Mouse (Mus musculus): ENCODE measurements around the gene Col5a1. TPM values are rescaled to one million over a fixed set of nuclear protein-coding genes. Genes with fewer than 3 reads are reported as not detected.

The Col5a1 gene
- total RNA-seq, 2 experiments from 2014 or later = 35.4 to 46.1 TPM

DNA sequence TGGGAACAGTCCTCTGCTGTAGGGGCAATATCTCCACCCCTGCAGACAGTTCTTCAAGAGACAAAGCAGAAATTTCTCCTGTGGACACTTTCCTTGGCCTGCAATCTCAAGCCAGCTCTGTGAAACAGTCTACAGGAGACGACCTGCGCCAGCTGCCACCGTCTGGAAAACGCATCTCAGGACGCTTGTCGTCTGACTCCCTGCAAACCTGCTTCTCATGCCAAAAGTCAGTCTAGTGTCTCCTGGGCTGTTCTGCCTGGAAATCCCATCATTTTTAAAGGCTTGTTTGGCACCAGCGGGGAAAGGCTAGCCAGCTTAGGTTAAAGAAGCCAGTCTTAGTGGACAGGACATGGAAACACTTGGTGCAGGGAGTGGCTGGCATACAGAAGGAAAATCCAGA, 2.9 kb upstream of the Col5a1 start:
- intact Hi-C loops (cut with DNase I) = loop anchor here (10.0 kb wide), 1 partner anchor 338 kb away; no protein-coding TSS in a partner anchor
- DNase-seq = no peak

DNA sequence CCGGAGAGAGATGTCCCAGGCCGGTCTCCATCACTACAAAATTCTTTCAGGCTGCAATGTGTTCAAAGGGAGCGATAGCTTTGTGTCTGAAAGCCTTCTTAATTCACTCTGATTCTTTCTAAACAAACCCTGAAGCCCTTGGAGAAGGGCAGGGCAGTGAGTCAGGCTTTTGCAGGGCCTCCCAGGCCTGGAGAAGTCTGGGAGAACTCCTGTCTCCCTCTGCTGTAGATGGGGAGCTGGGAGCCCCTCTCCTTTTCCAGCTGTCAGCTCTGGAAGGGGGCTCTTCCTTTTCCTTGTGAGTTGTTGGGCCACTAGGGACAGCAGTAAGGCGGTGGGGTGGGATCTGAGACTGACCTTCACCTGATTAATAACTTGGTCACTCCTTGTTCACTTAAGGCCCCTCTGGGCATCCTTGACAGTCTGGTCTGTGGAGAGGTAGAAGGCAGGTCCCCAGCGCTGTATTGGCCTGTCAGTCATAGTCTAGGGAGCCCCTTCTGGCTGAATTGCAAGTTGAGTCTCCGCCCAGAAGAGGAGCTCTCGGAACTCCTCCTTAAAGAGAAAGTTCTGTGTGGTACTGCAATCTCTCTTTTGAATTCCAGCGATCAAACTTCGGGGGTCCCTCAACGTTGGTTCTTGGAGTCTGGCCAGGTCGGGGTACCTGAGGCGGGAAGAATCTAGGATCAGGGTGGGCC, 623 bp upstream of the Col5a1 start:
- peak in 1 of 2 experiments; percentile 47 for DNase-seq
- intact Hi-C loops (cut with DNase I) = loop anchor here (10.0 kb wide), 1 partner anchor 341 kb away; no protein-coding TSS in a partner anchor

DNA sequence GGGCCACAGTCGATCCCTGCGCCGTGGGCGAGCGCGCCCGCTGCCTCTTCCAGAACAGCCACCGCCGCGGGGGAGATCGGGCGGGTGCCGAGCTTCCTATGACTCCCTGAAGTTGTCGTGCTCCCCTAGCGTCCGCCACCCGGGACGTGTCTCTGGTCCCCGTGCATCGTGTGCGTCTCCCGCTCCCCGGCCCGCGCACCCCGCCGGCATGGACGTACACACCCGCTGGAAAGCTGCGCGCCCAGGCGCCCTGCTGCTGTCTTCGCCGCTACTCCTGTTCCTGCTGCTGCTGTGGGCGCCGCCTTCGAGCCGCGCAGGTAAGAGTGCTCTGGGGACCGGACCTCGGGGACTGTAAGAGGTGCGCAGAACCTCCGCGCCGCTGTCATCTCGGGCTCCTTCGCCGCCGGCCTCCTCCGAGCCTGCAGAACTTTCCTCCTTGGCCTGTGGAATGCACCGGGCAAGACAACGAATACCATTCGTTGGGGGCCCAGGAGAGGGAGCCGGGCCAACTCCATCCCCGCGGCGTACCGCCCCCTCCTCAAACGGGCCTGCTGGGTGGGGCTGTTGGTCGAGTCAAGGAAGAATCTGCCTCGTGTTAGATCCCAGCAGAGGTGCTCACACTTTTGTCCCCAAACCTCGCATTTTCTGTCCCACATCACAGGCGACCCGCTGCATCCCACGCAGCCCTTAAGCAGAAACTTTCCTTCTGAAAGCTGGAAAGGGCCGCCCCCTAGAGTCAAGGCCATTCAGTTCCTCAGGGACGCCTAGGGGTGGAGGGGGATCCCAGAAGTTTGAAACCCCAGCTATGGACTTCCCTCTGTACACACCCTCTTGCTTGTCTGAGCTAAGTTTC, 609 bp downstream of the Col5a1 start:
- intact Hi-C loops (cut with DNase I) = loop anchor here (1.0 to 10.0 kb wide), 2 partner anchors 115 to 342 kb away; no protein-coding TSS in a partner anchor

DNA sequence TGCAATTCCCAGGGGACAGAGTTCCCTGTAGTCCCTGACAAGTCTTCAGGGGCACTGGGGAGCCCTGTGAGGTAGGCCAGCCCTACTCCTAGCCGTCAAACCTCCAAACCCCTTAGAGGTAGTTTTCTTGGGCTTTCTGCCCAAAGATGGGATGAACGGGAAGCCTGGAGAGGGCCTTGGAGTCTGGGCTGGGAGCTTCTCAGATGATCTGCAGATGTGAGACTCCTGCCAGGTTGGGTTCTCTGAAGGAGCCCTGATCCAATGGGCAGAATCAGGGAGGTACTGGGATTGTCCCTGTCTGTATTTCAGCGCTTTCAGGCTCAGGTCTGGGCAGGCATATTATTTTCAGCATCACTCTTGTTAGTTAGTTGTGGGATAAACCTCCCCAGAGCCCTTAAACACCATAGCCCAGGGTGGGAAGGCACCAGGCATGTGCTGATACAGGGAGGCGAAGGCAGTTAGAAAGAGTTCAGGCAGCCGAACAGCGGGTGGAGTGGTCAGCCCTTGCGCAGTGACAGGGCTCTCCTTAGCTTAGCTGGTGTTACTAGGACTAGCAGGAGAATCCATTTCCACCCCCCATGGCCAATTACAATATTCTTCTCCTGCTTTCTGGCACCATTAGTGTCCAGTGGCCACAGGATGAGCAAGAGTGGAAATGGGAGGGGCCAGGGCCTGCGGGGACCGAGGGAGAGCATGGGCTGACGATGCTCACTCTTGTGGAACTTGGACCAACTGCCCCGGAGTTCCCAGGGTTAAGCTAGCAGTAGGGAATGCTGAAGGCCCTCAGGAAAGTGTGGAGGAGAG, 1.4 kb downstream of the Col5a1 start:
- intact Hi-C loops (cut with DNase I) = loop anchor here (1.0 to 10.0 kb wide), 2 partner anchors 115 to 343 kb away; no protein-coding TSS in a partner anchor
- peak in 1 of 2 experiments; percentile 40 for DNase-seq

More for the DNA sequence above, 609 bp downstream of the Col5a1 start:
- peak in 1 of 2 experiments; percentile 47 for DNase-seq

DNA sequence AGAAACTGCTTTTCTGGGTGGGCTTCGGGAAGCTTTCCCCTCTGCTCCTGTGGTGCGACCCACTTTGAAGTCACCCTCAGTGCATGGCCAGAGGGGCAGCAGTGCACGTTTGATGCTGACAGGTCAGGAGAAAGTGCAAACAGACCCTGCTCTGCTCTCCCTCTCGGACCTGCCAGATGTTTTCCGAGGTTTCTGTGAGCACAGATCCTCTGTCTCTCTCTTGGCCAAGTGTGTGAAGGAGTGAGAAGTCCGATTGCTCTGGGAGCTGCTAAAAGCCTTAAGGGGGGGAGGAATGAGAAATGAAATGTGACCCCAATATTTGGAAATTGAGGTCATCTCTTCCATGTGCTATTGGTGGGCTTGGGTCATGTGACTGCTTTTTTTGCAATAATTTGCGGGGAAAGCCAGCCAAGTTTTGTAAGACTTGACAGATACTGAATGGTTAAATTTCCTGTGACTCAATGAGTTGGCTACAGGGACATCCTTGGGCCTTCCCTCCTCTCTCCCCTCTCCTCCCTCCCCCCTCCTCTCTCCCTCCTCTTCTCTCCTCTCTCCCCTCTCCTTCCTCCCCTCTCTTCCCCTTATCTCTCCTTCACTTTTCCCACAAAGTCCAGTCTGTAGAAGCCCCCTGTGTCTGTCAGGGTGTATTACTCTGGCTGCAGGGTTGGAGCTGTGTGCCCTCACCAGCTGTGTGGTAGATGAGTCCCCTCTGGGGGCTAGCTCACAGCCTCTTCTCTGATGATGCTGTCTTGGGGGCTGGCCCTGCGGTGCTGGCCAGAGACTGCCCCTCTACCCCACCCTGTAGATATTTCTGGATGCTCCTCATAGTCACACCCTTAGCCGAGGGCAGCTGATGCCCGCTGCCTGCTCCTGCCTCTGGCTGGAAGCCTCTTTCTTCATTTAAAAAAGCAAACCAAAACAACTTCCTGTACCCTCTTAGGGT, 2.6 kb downstream of the Col5a1 start:
- DNase-seq = no peak

DNA sequence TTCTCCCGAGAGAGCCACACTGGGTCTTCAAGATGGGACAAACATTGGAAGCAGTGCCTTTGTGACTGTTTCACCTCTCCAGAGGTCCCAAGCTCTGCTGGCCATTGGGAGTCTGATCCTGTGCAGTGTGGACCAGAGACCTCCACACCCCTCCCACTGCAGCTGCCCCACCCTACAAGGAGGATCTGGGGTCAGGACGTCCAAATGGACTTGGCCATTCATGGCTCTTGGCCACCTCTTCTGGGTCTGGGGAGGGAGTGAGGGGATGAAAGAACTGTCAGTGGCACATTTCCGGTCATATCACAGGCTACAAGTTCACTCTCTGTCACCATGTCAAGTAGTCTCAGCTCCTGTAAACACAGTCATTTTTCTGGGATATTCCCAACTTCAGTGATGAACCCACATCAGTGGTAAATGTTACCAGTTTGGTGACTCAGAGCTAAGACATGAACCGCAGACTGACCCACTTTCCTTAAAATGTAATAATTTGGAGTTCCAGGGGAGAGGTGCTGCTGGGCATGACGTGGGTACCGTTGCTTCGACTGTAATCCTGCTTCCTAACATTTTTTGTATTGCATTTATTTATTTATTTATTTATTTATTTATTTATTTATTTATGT, 5.8 kb downstream of the Col5a1 start:
- intact Hi-C loops (cut with DNase I) = no loop called here
- DNase-seq = no peak

More for the DNA sequence above, 2.6 kb downstream of the Col5a1 start:
- intact Hi-C loops (cut with DNase I) = loop anchor here (10.0 kb wide), 1 partner anchor 344 kb away; no protein-coding TSS in a partner anchor

DNA sequence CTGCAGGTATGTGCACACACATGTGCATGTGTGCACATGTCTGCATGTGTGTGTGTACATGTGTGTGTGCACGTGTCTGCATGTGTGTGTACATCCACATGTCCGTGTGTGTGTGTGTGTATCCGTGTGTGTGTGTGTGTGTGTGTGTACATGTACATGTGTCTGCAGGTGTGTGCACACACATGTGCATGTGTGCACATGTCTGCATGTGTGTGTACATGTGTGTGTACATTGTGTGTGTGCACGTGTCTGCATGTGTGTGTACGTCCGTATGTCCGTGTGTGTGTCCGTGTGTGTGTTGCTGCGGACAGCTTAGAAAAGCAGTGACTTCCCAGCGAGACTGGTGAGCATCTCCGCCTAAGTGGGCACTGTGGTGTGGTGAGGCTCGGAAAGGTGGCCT, 6.8 kb downstream of the Col5a1 start:
- no peak for DNase-seq
- intact Hi-C loops (cut with DNase I) = no loop called here

DNA sequence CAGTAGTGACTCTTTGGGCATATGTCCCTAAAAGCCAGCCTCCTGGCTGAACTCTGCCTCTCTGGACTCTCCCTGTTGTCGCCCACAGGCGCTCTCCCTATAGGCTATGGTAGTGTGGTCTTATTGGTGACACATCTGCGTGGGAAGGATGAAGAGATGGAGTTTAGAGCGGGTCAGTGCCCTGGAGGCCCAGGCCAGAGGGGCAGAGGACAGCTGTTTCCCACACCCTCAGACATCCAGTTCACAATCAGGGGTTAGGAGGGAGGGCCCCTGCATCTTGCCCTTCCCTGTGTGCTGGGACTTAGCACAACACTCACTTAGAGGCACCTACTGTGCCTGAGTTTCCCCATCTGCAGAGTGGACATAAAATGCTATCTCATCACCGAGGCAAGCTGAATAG, 8.8 kb downstream of the Col5a1 start:
- DNase-seq = no peak
- intact Hi-C loops (cut with DNase I) = no loop called here

DNA sequence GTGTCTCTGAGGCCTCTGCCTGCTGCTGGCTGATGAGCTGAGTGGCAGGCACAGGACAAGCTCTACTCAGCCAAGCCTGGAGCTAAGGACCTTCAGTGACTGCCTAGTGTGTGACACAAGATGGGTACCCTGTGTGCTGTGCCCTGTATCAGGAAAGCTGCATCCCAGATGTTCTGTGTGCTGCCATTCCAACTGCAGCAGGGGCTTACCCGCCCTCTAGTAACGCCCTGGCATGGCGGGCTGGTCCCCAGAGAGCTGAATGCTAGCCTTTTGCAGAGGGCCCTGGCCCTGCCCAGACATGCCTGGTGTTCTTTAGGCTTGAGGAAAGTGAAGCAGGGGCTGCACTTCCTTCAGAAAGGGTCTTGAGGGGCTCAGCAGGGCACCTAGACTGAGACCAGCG, 9.4 kb downstream of the Col5a1 start:
- intact Hi-C loops (cut with DNase I) = no loop called here
- DNase-seq = no peak

DNA sequence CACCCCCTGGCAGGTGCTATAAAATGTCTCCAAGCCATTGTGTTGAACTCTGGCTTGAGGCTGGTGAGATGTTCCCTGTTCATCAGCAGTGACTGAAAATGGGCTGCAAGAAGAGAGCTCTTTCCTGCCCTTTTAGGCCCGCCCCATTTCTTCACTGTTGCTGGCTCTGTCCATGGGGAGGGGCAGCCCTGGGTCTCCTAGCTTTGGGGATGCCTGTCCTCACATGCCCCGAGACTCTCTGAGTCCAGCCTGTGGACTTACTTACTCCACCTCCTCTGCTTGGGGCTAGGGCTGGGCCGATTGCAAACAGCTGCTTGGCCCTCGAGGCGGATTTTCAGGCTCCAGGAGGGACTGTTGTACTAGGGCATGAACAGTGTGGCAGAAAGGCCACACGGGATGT, 10.9 kb downstream of the Col5a1 start:
- DNase-seq = peak; percentile 44 to 78
- intact Hi-C loops (cut with DNase I) = no loop called here

DNA sequence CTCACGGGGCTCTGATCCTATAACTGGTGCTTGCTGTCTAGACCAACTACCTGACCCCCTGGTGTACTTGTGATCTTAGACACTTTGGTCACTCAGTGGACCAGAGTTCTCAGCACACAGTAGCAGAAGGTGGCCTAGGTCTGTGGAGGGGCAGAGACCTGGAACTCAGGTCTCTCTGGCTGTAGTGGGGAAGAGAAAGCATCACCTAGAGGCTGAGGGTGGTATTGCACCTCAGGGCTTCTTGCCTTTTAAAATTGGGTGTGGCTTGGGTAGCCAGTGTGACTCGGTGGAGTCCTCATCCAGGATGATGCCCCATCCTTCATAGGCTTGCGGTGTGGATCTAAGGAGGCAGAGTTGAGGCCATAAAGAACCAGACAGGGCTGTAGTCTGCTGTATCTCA, 13.7 kb downstream of the Col5a1 start:
- no peak for DNase-seq
- intact Hi-C loops (cut with DNase I) = no loop called here

DNA sequence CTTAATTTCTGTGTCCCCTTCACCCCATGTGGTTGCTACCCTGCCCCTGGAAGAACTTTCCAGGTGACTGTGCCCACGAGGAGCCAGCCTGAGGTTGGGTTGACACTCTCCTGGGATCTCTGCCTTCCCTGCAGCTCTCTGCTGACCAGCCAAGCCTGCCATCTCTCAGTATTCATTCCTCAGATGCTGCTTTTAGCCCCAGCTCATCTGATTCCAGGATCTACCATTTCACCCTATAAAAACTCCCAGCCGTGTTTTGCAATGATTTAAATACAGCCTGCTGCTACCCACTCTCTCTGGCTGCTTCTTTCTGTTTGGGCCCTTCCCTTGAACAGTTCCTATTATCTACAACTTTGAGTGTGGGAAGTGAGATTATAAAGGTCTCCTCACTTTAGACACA, 14.9 kb downstream of the Col5a1 start:
- intact Hi-C loops (cut with DNase I) = no loop called here
- no peak for DNase-seq

DNA sequence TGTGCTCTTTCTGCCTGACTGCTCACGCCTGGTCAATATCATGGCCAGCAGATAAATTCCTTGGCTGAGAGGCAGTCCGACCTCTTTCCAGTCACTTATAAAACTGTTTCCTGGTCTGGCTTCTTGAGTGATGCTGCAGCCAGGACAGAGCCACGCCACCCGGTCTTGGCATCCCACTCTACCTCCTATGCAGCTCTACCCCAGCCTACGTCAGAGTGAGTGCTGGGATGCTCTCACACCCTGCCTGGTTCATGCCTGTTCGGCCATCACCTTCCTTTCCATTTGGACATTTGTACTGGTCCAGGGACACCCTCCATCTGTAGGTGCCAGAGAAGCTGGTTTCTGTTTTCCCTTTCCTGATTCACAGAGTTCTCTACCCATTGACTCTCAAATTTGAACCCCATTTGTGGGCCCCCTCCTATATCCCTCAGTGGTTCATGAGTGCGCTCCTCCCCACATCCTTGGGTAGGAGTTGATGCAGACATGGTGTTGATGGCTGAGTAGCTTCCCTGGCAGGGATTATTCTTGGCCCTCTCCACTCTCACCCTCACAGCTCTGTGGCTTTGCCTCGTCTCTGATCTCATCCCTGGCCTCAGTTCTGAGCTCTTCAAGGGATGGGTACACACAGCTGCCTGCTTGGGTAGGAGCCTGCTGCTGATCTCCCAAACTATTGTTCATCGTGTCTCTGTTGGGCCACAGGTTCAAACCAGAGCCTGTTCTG, 15.5 kb downstream of the Col5a1 start:
- intact Hi-C loops (cut with DNase I) = no loop called here
- DNase-seq = no peak

DNA sequence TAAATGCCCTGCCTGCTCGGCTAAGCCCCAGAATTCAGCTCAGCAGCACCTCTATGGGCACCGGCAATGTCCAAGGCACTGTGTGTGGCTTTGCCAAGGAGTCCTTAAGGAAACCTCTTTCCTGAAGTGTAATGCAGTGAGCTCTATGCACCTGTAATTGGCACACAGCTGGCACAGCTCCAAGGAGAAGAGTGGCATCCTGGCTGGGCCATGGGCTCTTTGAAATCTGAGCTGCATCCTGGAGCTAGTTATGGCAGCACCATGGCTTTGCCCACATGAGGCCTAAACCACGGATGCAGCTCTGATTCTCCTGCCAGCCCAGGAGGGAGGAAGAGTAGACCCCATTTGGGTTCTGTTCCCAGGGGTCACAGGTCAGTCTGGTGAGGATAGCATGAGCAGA, 16.1 kb downstream of the Col5a1 start:
- no peak for DNase-seq
- intact Hi-C loops (cut with DNase I) = no loop called here

DNA sequence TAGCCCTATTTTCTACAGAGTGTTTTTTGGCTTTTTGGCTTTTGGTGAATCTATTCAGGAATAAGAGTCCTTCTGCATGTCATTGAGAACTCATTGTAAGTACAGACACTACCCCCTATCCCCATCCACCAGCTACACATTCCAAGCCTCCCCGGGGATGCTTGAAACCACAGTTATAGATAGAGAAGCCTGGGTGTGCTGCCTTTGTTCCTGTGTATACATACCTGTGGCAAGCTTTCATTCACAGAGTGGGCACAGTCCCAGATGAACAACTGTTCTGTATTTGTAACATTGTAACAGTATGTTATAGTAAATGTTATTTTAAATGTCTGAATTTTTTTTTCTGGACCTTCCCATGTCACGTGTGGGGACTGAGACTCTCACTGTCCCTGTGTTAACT, 19.2 kb downstream of the Col5a1 start:
- no peak for DNase-seq
- intact Hi-C loops (cut with DNase I) = no loop called here

DNA sequence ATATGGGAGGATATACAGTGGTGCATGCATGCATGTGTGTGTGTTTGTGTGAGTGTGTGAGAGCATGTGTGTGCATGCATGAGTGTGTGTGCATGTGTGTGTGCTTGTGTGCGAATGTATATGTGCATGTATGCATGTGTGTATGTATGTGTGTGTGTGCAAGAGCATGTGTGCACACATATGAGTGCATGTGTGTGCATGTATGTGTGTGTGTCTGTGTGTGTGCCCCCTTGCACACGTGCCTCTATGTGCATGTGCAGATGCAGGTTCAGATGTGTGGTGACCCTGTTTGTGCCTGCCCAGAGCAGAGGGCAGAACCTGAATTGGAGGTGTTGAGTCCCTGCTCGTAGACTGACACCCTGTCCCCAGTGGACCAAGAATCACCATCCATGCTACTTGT, 24.3 kb downstream of the Col5a1 start:
- no peak for DNase-seq
- intact Hi-C loops (cut with DNase I) = no loop called here

DNA sequence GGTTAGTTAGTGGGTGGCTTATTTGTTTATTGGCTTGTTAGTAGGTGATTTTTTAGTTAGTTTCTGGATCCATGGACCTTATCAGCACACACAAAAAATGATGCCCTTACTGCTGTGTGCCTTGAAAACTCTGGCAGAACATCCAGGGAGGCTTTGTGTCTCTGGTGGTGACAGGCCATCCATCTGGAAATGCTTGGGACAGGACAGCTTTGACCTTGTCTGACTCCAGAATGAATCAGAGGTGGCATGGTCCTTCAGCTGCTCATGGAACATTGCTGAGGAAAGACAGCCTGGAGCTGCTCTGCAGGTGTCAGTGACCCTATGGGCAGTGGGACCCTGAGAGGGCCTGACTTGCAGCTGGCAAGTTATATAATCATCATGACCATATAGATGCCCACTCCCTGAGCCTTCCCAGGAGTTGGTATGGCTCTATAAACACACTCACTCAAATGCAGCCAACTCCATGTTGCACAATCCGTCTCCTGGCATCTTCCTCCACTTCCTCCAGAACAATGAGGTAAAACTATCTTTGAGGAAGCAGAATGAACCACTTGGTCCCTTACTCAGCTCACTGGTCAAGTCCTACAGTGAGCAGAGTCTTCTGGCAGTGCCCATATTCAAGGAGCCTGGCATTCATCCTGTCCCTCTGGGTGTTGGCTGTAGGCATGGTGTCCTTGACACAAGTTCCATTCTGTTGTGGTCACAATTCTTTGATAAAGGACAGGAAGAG, 26.5 kb downstream of the Col5a1 start:
- intact Hi-C loops (cut with DNase I) = no loop called here
- DNase-seq = no peak

DNA sequence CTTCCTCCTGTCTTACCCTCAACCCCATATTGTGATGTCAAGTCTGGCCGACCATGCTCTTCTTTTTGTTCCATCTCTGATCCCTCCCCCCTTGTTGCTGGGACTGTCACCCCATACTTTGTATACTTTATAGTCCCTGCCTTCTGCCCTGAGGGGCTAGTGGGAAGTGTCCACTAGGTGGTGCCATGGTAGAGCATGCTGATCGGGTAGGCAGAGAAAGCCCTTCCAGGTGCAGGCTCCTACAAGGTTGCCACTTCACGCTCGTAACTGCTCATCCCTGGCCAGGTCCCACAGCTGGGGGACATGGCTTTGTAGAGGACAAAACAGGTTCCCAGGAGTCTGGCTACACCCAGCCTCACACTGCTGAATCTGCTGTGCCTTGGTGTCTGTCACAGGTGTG, 29.5 kb downstream of the Col5a1 start:
- intact Hi-C loops (cut with DNase I) = loop anchor here (5.0 kb wide), 1 partner anchor 143 kb away; no protein-coding TSS in a partner anchor
- DNase-seq = no peak

Measured in gastrocnemius, postnatal 36 days (tissue).